Mouse (Mus musculus): ENCODE results near the gene Spns2.

DNA sequence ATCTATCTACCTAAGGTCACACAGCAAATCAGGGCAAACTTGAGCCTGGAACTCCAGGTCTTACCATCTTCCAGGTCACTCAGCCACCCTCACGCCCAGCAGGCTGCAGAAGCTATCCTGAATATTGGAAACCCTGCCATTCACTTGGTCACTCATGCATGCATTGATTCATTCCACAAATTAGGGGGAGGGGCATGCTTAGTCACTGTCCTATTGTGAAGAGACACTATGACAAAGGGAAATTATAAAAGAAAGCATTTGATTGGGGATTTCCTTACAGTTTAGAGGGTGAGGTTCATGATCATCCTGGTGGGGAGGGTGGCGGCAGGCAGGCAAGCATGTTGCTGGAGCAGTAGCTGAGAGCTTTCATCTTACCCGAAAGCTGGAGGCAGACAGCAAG lies 24.9 kb downstream of the Spns2 start:
- TF ChIP-seq GATA1 (IDR thresholded peaks at IDR 0.05; ENCODE audit: borderline replicate concordance, low read length): no peak
- no peak for TF ChIP-seq FLI1 (IDR thresholded peaks at IDR 0.05; ENCODE audit: low read length)
